Mouse (Mus musculus) kidney, postnatal 0 days (tissue): ENCODE results near the gene Actl10. TPM values are rescaled to one million over a fixed set of nuclear protein-coding genes. Genes with fewer than 3 reads are reported as not detected.

Experiments used
- ATAC-seq: fragments of 200-750 bp; cut with Nextera tagmentation; replicated peaks from 2 replicates; pipeline ENCODE4 v1.8.0; 2017; ENCODE audit warnings: low read depth, moderate number of reproducible peaks, moderate TSS enrichment, moderate library complexity; ENCODE audit not compliant: low FRiP score
- DNase-seq: peaks from one replicate; pipeline ENCODE4 v3.0.0-alpha.2; 2016; ENCODE audit warnings: low spot score
- H3K27ac ChIP-seq: fragments of 300-500 bp; sonication (generic); 2 replicates; pipeline ENCODE4 v1.5.1; 2014; ENCODE audit warnings: mild to moderate bottlenecking
- H3K27me3 ChIP-seq: fragments of 300-500 bp; sonication (generic); 2 replicates; pipeline ENCODE4 v1.6.1; 2014; ENCODE audit warnings: low read length, mixed read lengths; ENCODE audit not compliant: insufficient read depth
- H3K36me3 ChIP-seq: fragments of 300-500 bp; sonication (generic); 2 replicates; pipeline ENCODE4 v1.6.1; 2014; ENCODE audit warnings: low read length, mixed read lengths; ENCODE audit not compliant: insufficient read depth
- H3K4me1 ChIP-seq: fragments of 300-500 bp; sonication (generic); replicated peaks from 2 replicates; pipeline ENCODE4 v1.6.1; 2014; ENCODE audit warnings: antibody characterized with exemption, low read length, mixed read lengths; ENCODE audit not compliant: insufficient read depth
- H3K4me2 ChIP-seq: fragments of 300-500 bp; sonication (generic); 2 replicates; pipeline ENCODE4 v1.6.1; 2014; ENCODE audit warnings: mild to moderate bottlenecking, low read length, moderate library complexity, mixed read lengths
- H3K4me3 ChIP-seq: fragments of 300-500 bp; sonication (generic); replicated peaks from 2 replicates; pipeline ENCODE4 v1.5.1; 2014; ENCODE audit warnings: low read depth, low read length
- H3K9ac ChIP-seq: fragments of 300-500 bp; sonication (generic); 2 replicates; pipeline ENCODE4 v1.6.1; 2014; ENCODE audit warnings: low read depth, low read length
- H3K9me3 ChIP-seq: fragments of 300-500 bp; sonication (generic); replicated peaks from 2 replicates; pipeline ENCODE4 v1.6.1; 2016; ENCODE audit warnings: low read length, inconsistent platforms, mixed read lengths
- CTCF ChIP-seq: IDR thresholded peaks from 2 replicates; pipeline ENCODE4 v1.5.1; 2016; ENCODE audit warnings: antibody characterized with exemption, low read depth, mild to moderate bottlenecking, moderate library complexity
- WGBS: fragments of 180-500 bp; shearing (Covaris S2); extraction: QIAGEN DNeasy Blood & Tissue Kit; methylation state at CpG from one replicate; pipeline ENCODE4 v1.1.7; 2014; 5-methylcytosine and 5-hydroxymethylcytosine counted together
- polyA plus RNA-seq: library from polyadenylated mRNA; unstranded; fragments of >200 nt; fragmentation: Nextera tagmentation; extraction: Ambion mirVana; gene quantifications from 2 replicates; pipeline ENCODE4 v1.2.1, GENCODE M21; 2015

The Actl10 gene
- polyA plus RNA-seq, 1 experiment from 2014 or later = not detected

GRCm38 (mm10) chr2:154567766-154568165 is 16.2 kb downstream of the Actl10 start:
- H3K9me3 ChIP-seq = no peaks in the 10 kb centered on the region
- no peak overlapping the region for H3K9ac ChIP-seq
- H3K4me3 ChIP-seq = no peak overlapping the region; the same call in 1 of the 2 replicates
- WGBS = 54% methylated on average over 2 of the region's 2 CpGs
- peak overlapping the region; percentile 77 for H3K27ac ChIP-seq
- no peaks in the 10 kb centered on the region for H3K36me3 ChIP-seq
- TF ChIP-seq CTCF = no peak
- H3K4me2 ChIP-seq = peak overlapping the region; percentile 91
- H3K27me3 ChIP-seq = no peaks in the 10 kb centered on the region
- ATAC-seq (no peak), DNase-seq (no peak)
- H3K4me1 ChIP-seq = peaks cover 17% of the 10 kb centered on the region

GRCm38 (mm10) chr2:154568329-154569070 is 16.9 kb downstream of the Actl10 start:
- no peaks in the 10 kb centered on the region for H3K27me3 ChIP-seq
- DNase-seq (peak; percentile 52), ATAC-seq (no peak)
- peak overlapping the region; percentile 91 for H3K4me2 ChIP-seq
- no peak for TF ChIP-seq CTCF
- H3K9me3 ChIP-seq = no peaks in the 10 kb centered on the region
- H3K9ac ChIP-seq = peak overlapping the region; percentile 77
- H3K36me3 ChIP-seq = no peaks in the 10 kb centered on the region
- H3K27ac ChIP-seq = peak overlapping the region; percentile 77
- peaks cover 17% of the 10 kb centered on the region for H3K4me1 ChIP-seq
- WGBS = 20% methylated on average over 10 of the region's 10 CpGs
- H3K4me3 ChIP-seq = peak overlapping the region; percentile 84

DNA sequence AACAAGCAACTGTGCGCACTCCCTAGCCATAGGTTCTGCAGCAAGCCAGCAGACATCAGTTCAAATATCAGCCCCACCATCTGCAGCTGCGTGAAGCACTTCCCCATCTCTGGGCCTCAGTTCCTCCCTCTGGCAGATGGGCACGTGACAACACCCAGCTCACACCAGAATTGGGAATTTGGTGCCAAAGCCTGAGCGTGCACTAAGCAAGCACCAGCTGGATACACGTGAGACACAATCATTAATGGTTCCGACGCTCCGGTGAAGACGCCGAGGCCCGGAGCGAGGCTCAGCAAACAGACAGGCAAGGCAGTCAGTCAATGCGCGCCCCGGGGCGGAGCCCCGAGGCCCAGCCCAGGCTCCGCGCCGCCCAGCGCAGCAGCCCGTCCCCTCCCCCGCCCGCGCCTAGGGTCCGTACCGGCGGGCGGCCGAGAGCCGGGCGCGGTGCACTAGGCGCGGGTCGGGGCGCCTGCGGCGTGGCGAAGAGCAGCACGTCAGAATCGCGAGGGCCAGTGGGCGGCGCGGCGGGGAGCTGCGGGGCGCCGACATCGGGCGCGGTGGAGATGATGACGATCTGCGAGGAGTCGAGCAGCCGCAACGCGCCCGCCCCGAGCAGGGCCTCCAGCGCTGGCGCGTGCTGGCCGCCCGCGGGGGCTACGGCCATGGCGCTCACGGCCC is 17.6 kb downstream of the Actl10 start:
- peak overlapping the region; percentile 77 for H3K27ac ChIP-seq
- TF ChIP-seq CTCF = no peak
- under 1% methylated on average over 50 of the region's 70 CpGs for WGBS

GRCm38 (mm10) chr2:154569836-154570286 is 18.3 kb downstream of the Actl10 start, which contains the start of gene E2f1:
E2f1 (minus strand) TSS chr2:154569892.
- 0% methylated on average over 33 of the region's 44 CpGs for WGBS
- Histone ChIP-seq H3K36me3 (no peaks in the 10 kb centered on the region), H3K9ac (peak within 1 kb of the TSS; percentile 77), H3K27ac (peak within 1 kb of the TSS; percentile 77), H3K27me3 (no peaks in the 10 kb centered on the region), H3K4me2 (peak within 1 kb of the TSS; percentile 91), H3K4me3 (peak within 1 kb of the TSS; percentile 84), H3K4me1 (peaks cover 17% of the 10 kb centered on the region), H3K9me3 (no peaks in the 10 kb centered on the region)
- DNase-seq (peak; percentile 98), ATAC-seq (peak; percentile 98)
- peak; percentile 33; the same call in 1 of the 2 replicates for TF ChIP-seq CTCF

More for the DNA sequence above, 17.6 kb downstream of the Actl10 start:
- Histone ChIP-seq H3K4me3 (peak overlapping the region; percentile 84), H3K9ac (peak overlapping the region; percentile 77), H3K9me3 (no peaks in the 10 kb centered on the region), H3K27me3 (no peaks in the 10 kb centered on the region), H3K36me3 (no peaks in the 10 kb centered on the region), H3K4me1 (peaks cover 17% of the 10 kb centered on the region), H3K4me2 (peak overlapping the region; percentile 91)
- ATAC-seq (peak; percentile 68), DNase-seq (peak; percentile 58)

GRCm38 (mm10) chr2:154570666-154571065 is 19.1 kb downstream of the Actl10 start:
- Histone ChIP-seq H3K4me3 (no peak overlapping the region), H3K4me1 (peaks cover 17% of the 10 kb centered on the region), H3K27ac (no peak overlapping the region), H3K9ac (no peak overlapping the region), H3K36me3 (no peaks in the 10 kb centered on the region), H3K9me3 (no peaks in the 10 kb centered on the region), H3K4me2 (peak overlapping the region; percentile 91), H3K27me3 (no peaks in the 10 kb centered on the region)
- no peak for TF ChIP-seq CTCF
- WGBS = 63% methylated on average over 4 of the region's 4 CpGs
- DNase-seq = no peak
- no peak for ATAC-seq

- no peak for DNase-seq
- H3K27me3 ChIP-seq = no peaks in the 10 kb centered on the region
- peaks cover 17% of the 10 kb centered on the region for H3K4me1 ChIP-seq
- whole genome bisulfite sequencing = 85% methylated on average over 4 of the region's 4 CpGs
- no peaks in the 10 kb centered on the region for H3K36me3 ChIP-seq
- H3K9me3 ChIP-seq = no peaks in the 10 kb centered on the region
- H3K4me3 ChIP-seq = no peak overlapping the region
- H3K27ac ChIP-seq = no peak overlapping the region
- no peak overlapping the region for H3K9ac ChIP-seq
- TF ChIP-seq CTCF = no peak
- H3K4me2 ChIP-seq = no peak overlapping the region
- no peak for ATAC-seq
Measured at GRCm38 (mm10) chr2:154571266-154571665, 19.7 kb downstream of the Actl10 start.
